ENCODE assay signal across 28 mouse cellular contexts in the genomic region with DNA sequence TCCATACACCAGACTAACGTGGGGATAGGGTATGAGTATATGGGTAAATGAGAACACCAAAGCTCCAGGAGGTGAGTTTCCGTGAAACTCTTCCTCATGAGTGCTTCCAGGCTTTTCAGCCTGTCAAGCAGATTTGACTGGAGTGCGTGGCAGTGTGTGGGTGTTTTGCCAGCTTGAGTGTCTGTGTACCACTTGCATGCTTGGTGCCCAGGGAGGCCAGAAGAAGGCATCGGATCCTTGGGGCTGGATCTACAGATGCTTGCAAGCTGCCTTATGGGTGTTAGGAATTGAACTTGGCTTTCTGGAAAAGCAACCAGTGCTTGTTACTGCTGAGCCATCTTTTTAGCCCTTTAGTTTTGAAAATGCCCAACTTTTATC. TPM values are rescaled to one million over a fixed set of nuclear protein-coding genes. Genes with fewer than 3 reads are reported as not detected.
A peak's percentile ranks its signal among the peaks of the same experiment; 100 is the strongest.
DNase-seq lines count a peak whose midpoint lies in the region; ATAC-seq and TF ChIP-seq lines count a peak whose summit lies in the region.
"Had no signal": no experiment of that assay in that cellular context is flagged by ENCODE, and none has a peak within 500 bp of the region (broad histone marks: within the 10 kb centered on the region; RNA-seq: fewer than 3 reads in every experiment).

No protein-coding gene starts in this region.

- H3K27me3 ChIP-seq in midbrain, postnatal 0 days (ENCODE audit: insufficient read depth, low read length) = no peaks in the 10 kb centered on the region
- H3K27me3 ChIP-seq in midbrain, embryonic 10.5 days (ENCODE audit: low read depth, poor library complexity, severe bottlenecking) = no peaks in the 10 kb centered on the region
- H3K27me3 ChIP-seq in intestine, embryonic 15.5 days (replicated peaks) = no peaks in the 10 kb centered on the region
- H3K27me3 ChIP-seq: heart, embryonic 15.5 days; hindbrain, embryonic 13.5 days; limb, embryonic 12.5 days; liver, embryonic 12.5 days; neural tube, embryonic 15.5 days; stomach, embryonic 15.5 days had no signal

- no peak for TF ChIP-seq CTCF in midbrain, postnatal 0 days (IDR thresholded peaks at IDR 0.05)

- ATAC-seq in midbrain, postnatal 0 days (ENCODE audit: low FRiP score) = no peak
- no peak for ATAC-seq in intestine, embryonic 15.5 days
- ATAC-seq: activated CD4-positive, CD25-positive, alpha-beta regulatory T cell, adult 4 months; CD4-positive, CD25-positive, alpha-beta regulatory T cell, adult 4 months; forebrain, postnatal 0 days; liver, embryonic 12.5 days had no signal

- no peak overlapping the region for H3K4me2 ChIP-seq in midbrain, postnatal 0 days (ENCODE audit: low read depth, low read length, poor library complexity, severe bottlenecking)
- H3K4me2 ChIP-seq in intestine, embryonic 15.5 days (replicated peaks) = no peak overlapping the region
- H3K4me2 ChIP-seq: heart, embryonic 15.5 days; hindbrain, embryonic 13.5 days; limb, embryonic 12.5 days; liver, embryonic 12.5 days; midbrain, embryonic 11.5 days; neural tube, embryonic 15.5 days; stomach, embryonic 15.5 days had no signal

- peak; percentile 30 to 42 for DNase-seq in cerebellum, postnatal 14 days
- no peak for DNase-seq in cerebellum, adult 11-12 months
- DNase-seq in layer of hippocampus, adult 18-20 months (ENCODE audit: low spot score in 2 of 2) = peak; percentile 29 to 48
- DNase-seq in layer of hippocampus, postnatal 14 days (ENCODE audit: low spot score in 2 of 2) = no peak
- peak; percentile 21 for DNase-seq in midbrain, postnatal 0 days (ENCODE audit: low spot score)
- DNase-seq in midbrain, embryonic 10.5 days (ENCODE audit: low spot score) = no peak
- DNase-seq in Muller cell, postnatal 12 days (ENCODE audit: inconsistent ontology term) = peak; percentile 19
- DNase-seq: adrenal gland, adult 8-10 months; cerebellum, adult 9-10 months; forebrain, postnatal 0 days; gastrocnemius, postnatal 36 days; heart, postnatal 36 days; kidney, adult 9 months; kidney, postnatal 25 days; right cerebral cortex, postnatal 4 days; thymus, postnatal 25 days had no signal

- H3K4me3 ChIP-seq in midbrain, postnatal 0 days (ENCODE audit: low read depth, low read length) = no peak overlapping the region
- no peak overlapping the region for H3K4me3 ChIP-seq in midbrain, embryonic 10.5 days
- H3K4me3 ChIP-seq in intestine, embryonic 15.5 days (replicated peaks) = no peak overlapping the region
- H3K4me3 ChIP-seq: embryonic facial prominence, embryonic 10.5 days; heart, embryonic 15.5 days; hindbrain, embryonic 13.5 days; limb, embryonic 12.5 days; liver, embryonic 12.5 days; neural tube, embryonic 15.5 days; stomach, embryonic 15.5 days had no signal

- H3K9ac ChIP-seq in midbrain, postnatal 0 days (replicated peaks; ENCODE audit: low read length, poor library complexity, severe bottlenecking) = no peak overlapping the region
- H3K9ac ChIP-seq in intestine, embryonic 15.5 days = no peak overlapping the region
- H3K9ac ChIP-seq: forebrain, postnatal 0 days; heart, embryonic 15.5 days; hindbrain, embryonic 13.5 days; limb, embryonic 12.5 days; liver, embryonic 12.5 days; neural tube, embryonic 15.5 days; stomach, embryonic 15.5 days had no signal

- H3K9me3 ChIP-seq in midbrain, postnatal 0 days (ENCODE audit: low read length) = no peaks in the 10 kb centered on the region
- no peaks in the 10 kb centered on the region for H3K9me3 ChIP-seq in midbrain, embryonic 10.5 days (replicated peaks)
- no peaks in the 10 kb centered on the region for H3K9me3 ChIP-seq in intestine, embryonic 15.5 days
- H3K9me3 ChIP-seq: embryonic facial prominence, embryonic 10.5 days; heart, embryonic 15.5 days; hindbrain, embryonic 13.5 days; limb, embryonic 12.5 days; liver, embryonic 12.5 days; neural tube, embryonic 15.5 days; stomach, embryonic 15.5 days had no signal

- no peaks in the 10 kb centered on the region for H3K36me3 ChIP-seq in midbrain, postnatal 0 days (ENCODE audit: insufficient read depth, low read length)
- no peaks in the 10 kb centered on the region for H3K36me3 ChIP-seq in midbrain, embryonic 10.5 days
- H3K36me3 ChIP-seq in intestine, embryonic 15.5 days = no peaks in the 10 kb centered on the region
- H3K36me3 ChIP-seq: embryonic facial prominence, embryonic 10.5 days; heart, embryonic 15.5 days; hindbrain, embryonic 13.5 days; limb, embryonic 12.5 days; neural tube, embryonic 15.5 days; stomach, embryonic 15.5 days had no signal

- H3K27ac ChIP-seq in midbrain, postnatal 0 days (ENCODE audit: low read depth, low read length) = no peak overlapping the region
- no peak overlapping the region for H3K27ac ChIP-seq in midbrain, embryonic 10.5 days (replicated peaks)
- no peak overlapping the region for H3K27ac ChIP-seq in intestine, embryonic 15.5 days
- H3K27ac ChIP-seq: embryonic facial prominence, embryonic 10.5 days; heart, embryonic 15.5 days; hindbrain, embryonic 13.5 days; limb, embryonic 12.5 days; liver, embryonic 12.5 days; macrophage; neural tube, embryonic 15.5 days; stomach, embryonic 15.5 days had no signal

- H3K4me1 ChIP-seq in midbrain, postnatal 0 days (ENCODE audit: insufficient read depth, low read length) = no peaks in the 10 kb centered on the region
- no peaks in the 10 kb centered on the region for H3K4me1 ChIP-seq in midbrain, embryonic 10.5 days
- no peaks in the 10 kb centered on the region for H3K4me1 ChIP-seq in intestine, embryonic 15.5 days (replicated peaks)
- H3K4me1 ChIP-seq: embryonic facial prominence, embryonic 10.5 days; heart, embryonic 15.5 days; limb, embryonic 12.5 days; stomach, embryonic 15.5 days had no signal

- WGBS in midbrain, postnatal 0 days = 68% methylated on average over 4 of the region's 4 CpGs
- WGBS in midbrain, embryonic 10.5 days = 82% methylated on average over 4 of the region's 4 CpGs
- WGBS in intestine, embryonic 15.5 days = 80% methylated on average over 4 of the region's 4 CpGs

RNA-seq across cellular contexts. Expression of a gene that starts 19.1 kb away (rescaled TPM):
- total RNA-seq in layer of hippocampus, adult 18-20 months (2021) = 10 to 100 TPM; 51.5 to 52.4 TPM
- 10 to 100 TPM; 69.2 to 73.9 TPM for total RNA-seq in layer of hippocampus, postnatal 14 days (2021)
- 90.9 and 120 TPM in 2 replicates for total RNA-seq in midbrain, postnatal 0 days (2014; rRNA removed)
- 34.2 and 38.2 TPM in 2 replicates for polyA plus RNA-seq in midbrain, postnatal 0 days (2015; fragmentation: Nextera tagmentation; extraction: Ambion mirVana)
- polyA plus RNA-seq in midbrain, embryonic 10.5 days (2016; fragmentation: Nextera tagmentation; extraction: Ambion mirVana) = 27.7 and 33.7 TPM in 2 replicates
- 31.3 and 35.3 TPM in 2 replicates for polyA plus RNA-seq in intestine, embryonic 15.5 days (2015; fragmentation: Nextera tagmentation; extraction: Ambion mirVana)

Comparison
In these comparisons a context has a peak if more than half of its experiments do, and no peak if none do; other contexts are left out.
1. DNase-seq: peak in cerebellum, postnatal 14 days (2 of 2), layer of hippocampus, adult 18-20 months (2 of 2), midbrain, postnatal 0 days (single experiment) and Muller cell, postnatal 12 days (single experiment); none in cerebellum, adult 11-12 months (single experiment), layer of hippocampus, postnatal 14 days (0 of 2) and midbrain, embryonic 10.5 days (single experiment).